Mouse (Mus musculus) brain, embryonic 14.5 days (tissue): ENCODE results near the gene Runx1. TPM values are rescaled to one million over a fixed set of nuclear protein-coding genes. Genes with fewer than 3 reads are reported as not detected.

ENCODE experiments used
- DNase-seq: peaks from one replicate; pipeline ENCODE4 v3.0.0-alpha.2; 2011; ENCODE audit warnings: low read depth
- CTCF ChIP-seq: fragments of 200-500 bp; IDR thresholded peaks from 2 replicates; pipeline ENCODE4 v1.5.1; 2012; ENCODE audit warnings: inconsistent platforms, mild to moderate bottlenecking, moderate library complexity, borderline replicate concordance; ENCODE audit not compliant: insufficient read depth, insufficient read length; ENCODE audit errors: extremely low read depth
- POLR2A ChIP-seq: fragments of 200-500 bp; IDR thresholded peaks from 2 replicates; pipeline ENCODE4 v1.6.1; 2012; ENCODE audit warnings: mild to moderate bottlenecking, inconsistent platforms, borderline replicate concordance; ENCODE audit not compliant: poor library complexity, insufficient read depth, insufficient read length, severe bottlenecking; ENCODE audit errors: extremely low read depth
- polyA plus RNA-seq: library from polyadenylated mRNA; depleted of rRNA; stranded (reverse); fragments of >200 nt; gene quantifications from 2 replicates; pipeline ENCODE4 v1.2.3, GENCODE M21; 2012

Gene Runx1
- polyA plus RNA-seq, 1 experiment, result 1.4 TPM

DNA sequence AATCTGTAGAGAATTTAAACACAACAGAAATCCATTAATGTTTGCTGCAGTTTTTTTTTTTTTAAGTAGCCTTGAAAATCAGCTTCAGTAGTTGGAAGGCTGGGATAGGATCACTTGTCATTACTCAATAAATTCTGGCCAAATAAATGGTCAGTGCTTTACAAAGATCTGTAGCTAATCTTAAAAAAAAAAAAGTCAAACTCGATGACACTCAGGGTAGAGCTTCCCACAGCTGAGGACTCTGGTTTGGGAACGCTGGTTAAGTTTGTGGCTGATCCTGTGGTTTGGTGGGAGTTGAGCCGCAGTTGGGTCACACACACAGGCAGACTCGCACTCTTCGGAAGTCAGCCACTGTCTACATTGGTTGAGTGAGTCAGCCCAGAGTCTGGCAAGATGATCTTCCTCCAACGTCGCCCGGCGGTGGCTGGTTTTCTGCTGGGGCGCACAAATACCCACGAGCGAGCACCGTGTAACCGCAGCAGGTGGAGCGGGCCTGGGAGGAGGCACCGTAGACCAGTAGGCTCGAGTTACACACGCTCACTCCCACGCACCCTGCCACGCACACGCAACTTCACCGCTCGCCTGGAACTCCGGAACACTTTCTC, 129.4 kb downstream of the Runx1 start:
- TF ChIP-seq CTCF, result no peak
- no peak for TF ChIP-seq POLR2A
- peak; percentile 42 for DNase-seq

DNA sequence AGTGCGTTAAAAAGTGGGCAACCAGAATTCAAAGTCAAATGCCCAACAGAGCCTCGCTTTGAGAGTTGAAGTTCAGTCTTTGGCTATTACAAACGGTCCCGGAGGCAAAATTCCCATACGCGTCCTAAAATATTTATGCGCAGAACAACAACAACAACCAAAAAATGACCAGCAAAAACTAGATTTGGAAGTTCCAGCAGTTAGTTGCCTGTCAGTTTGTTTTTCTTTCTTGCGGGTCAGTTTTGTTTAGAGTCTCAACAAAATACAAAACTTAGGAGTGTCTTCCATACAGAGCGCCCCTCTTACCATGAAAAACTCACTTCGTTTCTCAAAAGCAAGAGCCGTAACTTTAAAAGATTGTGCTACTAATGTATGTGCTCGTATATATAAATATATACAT, 130.0 kb downstream of the Runx1 start:
- TF ChIP-seq CTCF (no peak), POLR2A (no peak)
- DNase-seq, result no peak

DNA sequence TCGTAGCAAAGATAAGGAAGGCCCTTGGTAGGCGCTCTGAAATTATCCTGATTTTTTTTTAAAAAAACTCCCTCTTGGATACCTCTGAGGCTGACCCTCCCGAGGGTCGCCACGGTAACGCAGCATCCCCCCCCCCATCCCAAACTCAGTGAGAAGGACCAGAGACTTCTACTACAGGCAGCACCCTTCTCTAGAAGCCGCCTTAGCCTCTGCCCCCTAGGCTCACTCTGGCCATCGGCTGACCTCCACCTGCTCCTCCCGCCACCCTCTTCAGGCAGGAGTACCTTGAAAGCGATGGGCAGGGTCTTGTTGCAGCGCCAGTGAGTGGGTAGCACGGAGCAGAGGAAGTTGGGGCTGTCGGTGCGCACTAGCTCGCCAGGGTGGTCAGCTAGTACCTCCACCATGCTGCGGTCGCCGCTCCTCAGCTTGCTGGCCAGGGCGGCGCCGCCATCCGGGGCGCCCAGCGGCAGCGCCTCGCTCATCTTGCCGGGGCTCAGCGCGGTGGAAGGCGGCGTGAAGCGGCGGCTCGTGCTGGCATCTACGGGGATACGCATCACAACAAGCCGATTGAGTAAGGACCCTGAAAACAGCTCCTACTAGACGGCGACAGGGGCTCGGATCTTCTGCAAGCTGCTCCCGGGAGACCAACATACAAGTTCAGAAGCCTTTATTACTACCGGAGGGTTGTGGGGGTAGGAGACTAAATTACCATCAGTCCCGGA, 130.6 kb downstream of the Runx1 start:
- no peak for TF ChIP-seq CTCF
- no peak for TF ChIP-seq POLR2A
- peak; percentile 63 for DNase-seq

DNA sequence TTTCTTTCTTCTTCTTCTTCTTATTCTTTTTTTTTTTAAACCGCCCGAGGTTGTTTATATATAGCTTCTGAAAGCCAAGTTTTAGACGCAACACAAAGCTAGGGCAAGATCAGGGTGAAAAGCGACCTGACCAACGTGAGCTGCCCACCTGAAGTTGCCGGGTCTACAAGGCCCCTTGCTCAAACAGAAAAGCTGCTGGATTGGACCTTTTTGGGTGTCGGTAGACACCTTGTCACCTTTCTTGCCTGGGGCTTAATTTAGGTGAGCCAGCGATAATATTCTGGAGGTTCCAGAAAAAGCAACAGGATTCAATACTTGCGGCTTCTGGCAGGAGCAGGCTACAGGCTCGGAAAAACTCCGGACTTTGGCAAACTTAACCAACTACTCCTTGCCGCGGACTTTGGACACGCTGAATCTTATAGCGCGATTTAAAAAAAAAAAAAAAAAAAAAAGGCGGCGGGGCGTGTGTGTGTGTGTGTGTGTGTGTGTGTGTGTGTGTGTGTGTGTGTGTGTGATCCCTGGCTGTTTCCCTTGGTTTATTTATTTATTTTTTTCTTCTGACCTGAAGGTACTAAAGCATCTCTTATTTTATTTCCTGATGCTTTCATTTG, 131.3 kb downstream of the Runx1 start:
- DNase-seq, result peak; percentile 18
- no peak for TF ChIP-seq POLR2A
- TF ChIP-seq CTCF, result no peak

DNA sequence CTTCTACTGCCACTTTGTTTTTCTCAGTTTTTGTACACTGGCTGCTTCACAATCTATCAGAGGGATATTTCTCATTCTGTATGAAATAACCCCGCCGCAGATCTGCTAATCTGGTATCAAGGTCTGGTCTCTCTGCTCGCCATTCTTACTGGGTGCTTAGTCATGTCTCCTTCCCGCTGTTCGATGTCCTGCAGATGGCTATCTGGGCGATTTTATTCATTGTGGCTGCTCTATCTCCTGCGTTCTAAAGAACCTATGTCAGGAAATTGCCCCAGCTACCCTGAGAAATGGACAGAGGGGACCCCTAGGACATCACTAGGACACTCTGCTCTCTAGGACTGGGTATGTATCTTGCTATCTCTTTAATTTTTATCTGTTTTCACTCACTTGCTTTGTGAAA, 135.2 kb downstream of the Runx1 start:
- DNase-seq, result no peak
- TF ChIP-seq CTCF (no peak), POLR2A (no peak)

DNA sequence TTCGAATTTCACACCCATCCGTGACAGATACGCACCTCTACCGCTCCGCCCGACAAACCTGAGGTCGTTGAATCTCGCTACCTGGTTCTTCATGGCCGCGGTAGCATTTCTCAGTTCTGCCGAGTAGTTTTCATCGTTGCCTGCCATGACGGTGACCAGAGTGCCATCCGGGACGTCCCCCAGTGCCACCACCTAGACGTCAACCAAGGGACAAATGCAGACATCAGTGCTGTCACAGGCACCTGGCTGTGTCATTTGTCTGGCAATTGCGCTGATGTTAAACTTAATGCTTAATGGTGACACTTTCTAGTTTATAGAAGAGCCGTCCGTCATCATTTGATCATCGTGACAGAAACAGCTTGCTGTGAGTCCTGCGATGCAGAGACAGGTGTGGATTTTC, 137.0 kb downstream of the Runx1 start:
- DNase-seq, result no peak
- TF ChIP-seq CTCF (no peak), POLR2A (no peak)

DNA sequence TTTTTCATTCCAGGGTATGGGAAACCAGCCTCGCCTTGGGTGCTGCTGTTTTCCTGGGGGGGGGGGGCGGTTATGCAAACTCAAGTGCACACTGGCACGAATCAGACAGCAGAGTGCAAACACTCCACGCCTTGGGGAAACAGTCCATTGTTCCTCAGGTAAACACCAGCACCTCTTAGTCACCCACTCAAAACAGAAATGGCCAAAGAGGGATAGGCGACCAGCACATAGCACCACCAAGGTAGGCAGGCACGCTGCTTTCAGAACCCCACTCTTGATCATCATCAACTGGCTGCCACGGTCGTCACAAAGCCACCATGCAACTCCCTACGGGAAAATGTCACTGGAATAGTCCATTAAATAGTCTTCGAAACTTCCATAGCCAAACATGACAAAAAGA, 139.0 kb downstream of the Runx1 start:
- TF ChIP-seq CTCF (no peak), POLR2A (no peak)
- no peak for DNase-seq

DNA sequence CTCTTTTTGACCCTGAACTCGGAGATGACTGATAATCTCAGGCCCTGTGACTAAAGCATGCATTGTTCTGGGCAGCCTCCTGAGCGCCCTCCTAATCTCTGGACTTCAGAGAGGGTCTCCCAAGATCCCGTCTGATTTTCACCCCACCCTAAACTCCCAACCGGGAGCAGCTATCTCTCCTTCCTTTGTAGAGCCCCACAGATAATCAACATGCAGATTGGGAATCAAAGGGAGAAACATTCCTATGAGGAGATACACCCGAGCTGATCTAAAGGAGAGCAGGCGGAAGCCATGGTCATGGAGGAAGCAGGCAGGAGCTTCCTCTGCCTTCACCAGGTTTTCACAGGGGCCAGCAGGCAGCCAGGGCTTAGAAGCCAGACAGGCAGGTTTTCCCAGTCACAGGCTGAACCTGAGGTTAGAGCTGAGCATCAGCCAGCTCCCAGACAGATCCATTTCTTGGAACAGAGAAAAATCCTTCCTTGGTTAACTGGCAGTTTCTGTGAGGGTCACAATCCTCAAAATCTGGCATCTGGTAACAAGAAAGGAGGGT, 140.1 kb downstream of the Runx1 start:
- TF ChIP-seq POLR2A (no peak), CTCF (no peak)
- no peak for DNase-seq

DNA sequence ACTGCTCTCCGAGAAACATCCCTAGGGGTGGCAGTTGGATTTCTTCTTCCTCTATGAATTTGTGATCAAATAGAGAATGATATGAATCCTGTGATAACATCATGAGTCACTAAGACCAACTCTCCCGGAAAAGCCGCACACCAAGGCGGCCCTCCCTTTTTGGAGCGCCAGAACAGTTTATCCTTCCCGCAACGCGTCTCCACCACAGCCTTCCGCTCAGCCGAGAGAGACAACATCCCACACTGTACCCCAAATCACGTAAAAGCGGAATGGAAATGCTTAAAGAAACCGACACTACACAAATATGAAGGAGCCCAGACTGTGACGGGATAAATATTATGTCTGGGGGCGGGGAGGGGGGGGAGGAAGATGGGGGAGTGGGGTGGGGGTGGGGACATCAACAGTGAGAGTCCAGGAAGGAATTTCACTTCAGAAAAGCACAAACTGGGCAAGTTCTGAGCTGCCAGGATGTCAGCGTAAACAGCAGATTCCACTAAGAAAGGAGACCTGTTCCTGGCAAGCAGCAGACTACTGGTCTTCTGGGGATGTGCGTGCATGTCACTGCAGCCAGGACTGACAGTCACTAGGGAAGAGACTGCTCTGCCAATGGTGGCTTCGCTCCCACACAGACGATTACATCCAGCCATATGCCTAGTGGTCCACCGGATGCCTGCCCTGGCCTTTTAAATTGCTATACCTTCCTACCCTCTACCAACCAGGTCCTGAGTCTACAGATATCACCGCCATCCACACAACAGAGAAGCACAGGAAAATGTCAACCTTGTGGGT, 141.3 kb downstream of the Runx1 start:
- no peak for DNase-seq
- TF ChIP-seq POLR2A (no peak), CTCF (no peak)

DNA sequence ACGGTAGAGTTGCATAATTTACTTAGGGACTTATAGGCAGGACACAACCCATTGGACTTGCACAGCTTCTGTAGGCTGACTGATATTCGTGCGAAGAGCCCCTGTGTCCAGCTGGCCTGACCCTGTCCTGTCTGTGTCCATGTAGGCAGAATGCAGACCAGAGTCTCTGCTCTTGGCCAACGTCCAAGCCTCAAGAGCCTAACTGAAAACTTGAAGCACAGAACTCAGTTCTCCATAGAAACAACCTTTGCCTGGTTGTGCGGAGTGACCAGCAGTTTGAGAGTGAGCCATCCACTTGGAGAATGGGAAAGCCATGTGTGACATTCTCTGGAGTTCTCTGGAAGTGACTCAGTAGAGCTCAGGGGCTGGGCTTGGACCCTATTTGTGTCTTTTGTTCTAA, 149.3 kb downstream of the Runx1 start:
- TF ChIP-seq POLR2A (no peak), CTCF (no peak)
- DNase-seq, result no peak

DNA sequence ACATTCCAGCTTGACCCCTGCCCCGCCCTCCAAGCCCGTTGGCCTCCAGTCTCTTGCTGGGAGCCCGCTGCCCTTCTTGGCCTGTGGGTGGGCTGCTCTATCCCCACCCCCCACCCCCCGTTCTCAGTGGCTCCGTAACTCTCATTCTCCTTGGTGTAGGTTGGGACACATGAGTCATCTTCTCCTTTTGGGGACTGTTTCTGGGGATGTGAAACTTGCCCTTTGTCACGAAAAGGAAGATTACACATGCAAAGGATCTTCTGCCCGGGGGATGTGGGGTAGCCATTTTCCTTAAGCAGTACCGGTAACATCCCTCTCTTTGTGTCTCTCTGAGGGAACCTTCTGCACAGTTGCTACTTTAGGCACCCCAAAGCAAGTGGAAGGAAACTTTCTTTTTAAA, 150.3 kb downstream of the Runx1 start:
- no peak for DNase-seq
- TF ChIP-seq CTCF, result no peak
- TF ChIP-seq POLR2A, result no peak

DNA sequence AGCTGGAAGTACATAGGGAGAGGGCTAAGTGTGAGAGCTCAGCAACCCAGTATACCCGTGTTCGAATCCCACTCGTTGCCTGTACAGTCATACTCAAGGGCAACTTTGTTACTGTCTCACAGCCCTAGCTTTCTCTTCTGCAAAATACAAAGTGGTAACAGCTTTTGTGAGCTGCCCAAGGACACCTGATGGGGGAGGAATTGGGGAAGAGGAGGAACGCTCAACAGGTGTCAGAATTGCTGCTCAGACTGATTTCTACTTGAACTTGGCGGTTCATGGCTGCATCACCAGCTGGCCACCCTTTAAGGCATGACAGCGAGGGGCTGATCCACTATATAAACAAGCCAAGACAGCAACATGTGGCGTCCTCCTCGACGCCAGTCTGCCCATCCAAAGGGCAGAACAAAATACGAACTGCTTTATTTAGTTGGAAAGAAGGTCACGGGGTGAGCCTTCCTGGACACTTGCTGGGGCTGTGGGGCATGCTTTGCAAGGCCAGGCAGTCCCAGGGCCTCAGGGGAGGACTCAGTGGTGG, 151.0 kb downstream of the Runx1 start:
- no peak for DNase-seq
- TF ChIP-seq CTCF (no peak), POLR2A (no peak)
